Mouse (Mus musculus) ES-E14 (cell line): ENCODE data around the gene Tbxas1.

Source experiments
- HCFC1 ChIP-seq: IDR thresholded peaks from 2 replicates; pipeline ENCODE4 v1.6.1; 2012; ENCODE audit warnings: low read length, inconsistent platforms, borderline replicate concordance; ENCODE audit not compliant: insufficient read depth
- ZC3H11A ChIP-seq: IDR thresholded peaks from 2 replicates; pipeline ENCODE4 v1.6.1; 2012; ENCODE audit warnings: low read depth, mild to moderate bottlenecking, inconsistent platforms, low read length, borderline replicate concordance

GRCm38 (mm10) chr6:38938421-38938820 is 63.2 kb downstream of the Tbxas1 start:
- TF ChIP-seq HCFC1 = no peak
- TF ChIP-seq ZC3H11A = no peak
